ENCODE assay signal across 8 mouse cellular contexts in genomic region chr17:36042055-36042454, GRCm38 (mm10). TPM values are rescaled to one million over a fixed set of nuclear protein-coding genes. Genes with fewer than 3 reads are reported as not detected.
A peak's percentile ranks its signal among the peaks of the same experiment; 100 is the strongest.
DNase-seq lines count a peak whose midpoint lies in the region; ATAC-seq and TF ChIP-seq lines count a peak whose summit lies in the region.
"Not testable (repeated sequence)": the region's sequence is repeated elsewhere in the genome, so short reads cannot be mapped to it uniquely, and the experiment has no call there.
"Had no signal": no experiment of that assay in that cellular context is flagged by ENCODE, and none has a peak within 500 bp of the region (broad histone marks: within the 10 kb centered on the region; RNA-seq: fewer than 3 reads in every experiment).

No protein-coding gene starts in this region.

- H3K36me3 ChIP-seq in erythroblast, embryonic 14.5 days (ENCODE audit: control insufficient read depth); heart, embryonic 11.5 days (ENCODE audit: control insufficient read depth, insufficient read depth, low read length); intestine, embryonic 14.5 days (ENCODE audit: control insufficient read depth, insufficient read depth, low read length); limb, embryonic 14.5 days (ENCODE audit: control insufficient read depth, insufficient read depth, low read length); neural tube, embryonic 15.5 days: not testable (repeated sequence)

- peak overlapping the region; percentile 60 for H3K4me3 ChIP-seq in brown adipose tissue, adult 24 weeks (ENCODE audit: insufficient read depth, low read depth, low read length)
- peak overlapping the region; percentile 48 for H3K4me3 ChIP-seq in erythroblast, embryonic 14.5 days (replicated peaks)
- H3K4me3 ChIP-seq in heart, embryonic 11.5 days (ENCODE audit: low read depth, low read length) = peak overlapping the region; percentile 45
- peak overlapping the region; percentile 38 for H3K4me3 ChIP-seq in intestine, embryonic 14.5 days (ENCODE audit: low read depth, low read length)
- peak overlapping the region; percentile 36 for H3K4me3 ChIP-seq in limb, embryonic 14.5 days (replicated peaks; ENCODE audit: low read length)
- peak overlapping the region; percentile 40 for H3K4me3 ChIP-seq in neural tube, embryonic 15.5 days (replicated peaks)

- H3K9ac ChIP-seq in heart, embryonic 11.5 days (ENCODE audit: low read depth, low read length) = peak overlapping the region; percentile 28; the same call in 1 of the 2 replicates
- H3K9ac ChIP-seq in intestine, embryonic 14.5 days (ENCODE audit: low read length) = peak overlapping the region; percentile 29
- peak overlapping the region; percentile 47; the same call in 1 of the 2 replicates for H3K9ac ChIP-seq in limb, embryonic 14.5 days (ENCODE audit: low read depth, low read length, severe bottlenecking)
- peak overlapping the region; percentile 40 for H3K9ac ChIP-seq in neural tube, embryonic 15.5 days (replicated peaks)

- peak; percentile 52; the same call in 1 of the 2 replicates for ATAC-seq in heart, embryonic 11.5 days (replicated peaks; ENCODE audit: insufficient number of reproducible peaks, low FRiP score, low TSS enrichment)
- ATAC-seq in intestine, embryonic 14.5 days (replicated peaks; ENCODE audit: low FRiP score, low TSS enrichment, low read depth) = peak; percentile 82
- ATAC-seq in limb, embryonic 14.5 days (ENCODE audit: low FRiP score, low read depth) = peak; percentile 60
- peak; percentile 35 for ATAC-seq in megakaryocyte, adult 5-6 weeks (ENCODE audit: poor library complexity, severe bottlenecking)
- ATAC-seq in neural tube, embryonic 15.5 days (ENCODE audit: low FRiP score) = peak; percentile 70

- DNase-seq in intestine, embryonic 14.5 days (ENCODE audit: low spot score) = peak; percentile 59
- not testable (repeated sequence) for DNase-seq in limb, embryonic 14.5 days (ENCODE audit: low spot score)

- H3K4me2 ChIP-seq in heart, embryonic 11.5 days = peak overlapping the region; percentile 73
- H3K4me2 ChIP-seq in intestine, embryonic 14.5 days (ENCODE audit: low read length) = peak overlapping the region; percentile 61
- peak overlapping the region; percentile 63 for H3K4me2 ChIP-seq in limb, embryonic 14.5 days (replicated peaks; ENCODE audit: low read depth, low read length, severe bottlenecking)
- H3K4me2 ChIP-seq in neural tube, embryonic 15.5 days = peak overlapping the region; percentile 70

- not testable (repeated sequence) for H3K27ac ChIP-seq in brown adipose tissue, adult 24 weeks (replicated peaks; ENCODE audit: low read depth, low read length); heart, embryonic 11.5 days (ENCODE audit: low read depth, low read length); intestine, embryonic 14.5 days (ENCODE audit: low read depth); limb, embryonic 14.5 days (replicated peaks; ENCODE audit: low read depth, low read length); neural tube, embryonic 15.5 days (replicated peaks)

- not testable (repeated sequence) for H3K9me3 ChIP-seq in erythroblast, embryonic 14.5 days (ENCODE audit: control insufficient read depth, low read length); heart, embryonic 11.5 days (replicated peaks; ENCODE audit: control insufficient read depth, low read length); intestine, embryonic 14.5 days (ENCODE audit: control insufficient read depth, low read length); limb, embryonic 14.5 days (ENCODE audit: control insufficient read depth, low read length); neural tube, embryonic 15.5 days (replicated peaks)

- TF ChIP-seq POLR2A in limb, embryonic 14.5 days (IDR thresholded peaks at IDR 0.05; ENCODE audit: borderline replicate concordance, extremely low read depth, insufficient read depth, insufficient read length) = not testable (repeated sequence)

- WGBS in heart, embryonic 11.5 days (ENCODE audit: insufficient replicate concordance) = 1% methylated on average over 16 of the region's 19 CpGs
- under 1% methylated on average over 18 of the region's 19 CpGs for WGBS in intestine, embryonic 14.5 days
- 2% methylated on average over 16 of the region's 19 CpGs for WGBS in limb, embryonic 14.5 days
- WGBS in neural tube, embryonic 15.5 days = 0% methylated on average over 19 of the region's 19 CpGs

- not testable (repeated sequence) for H3K4me1 ChIP-seq in brown adipose tissue, adult 24 weeks (ENCODE audit: control insufficient read depth, insufficient read depth, insufficient read length, low read length); heart, embryonic 11.5 days (ENCODE audit: control insufficient read depth, insufficient read depth, low read length); intestine, embryonic 14.5 days (replicated peaks; ENCODE audit: control insufficient read depth, insufficient read depth, low read length); limb, embryonic 14.5 days (ENCODE audit: control insufficient read depth, insufficient read depth, low read length); neural tube, embryonic 15.5 days
- H3K4me1 ChIP-seq in erythroblast, embryonic 14.5 days (ENCODE audit: control insufficient read depth) = peaks cover 12% of the 10 kb centered on the region

- H3K27me3 ChIP-seq in erythroblast, embryonic 14.5 days (ENCODE audit: control insufficient read depth); heart, embryonic 11.5 days (ENCODE audit: control insufficient read depth, insufficient read depth, low read length); intestine, embryonic 14.5 days (replicated peaks; ENCODE audit: control insufficient read depth, insufficient read depth, low read length); limb, embryonic 14.5 days (ENCODE audit: control insufficient read depth, insufficient read depth, low read length); neural tube, embryonic 15.5 days (replicated peaks): not testable (repeated sequence)

RNA-seq across cellular contexts. Expression of gene H2-T22, which starts 0.5 kb away (rescaled TPM):
- 57.5 and 83.0 TPM in 2 replicates for polyA plus RNA-seq in brown adipose tissue, adult 24 weeks (2012; ENCODE audit: insufficient read depth, insufficient read length, missing spikeins)
- polyA plus RNA-seq in erythroblast, embryonic 14.5 days (2012) = 0.12 and 0.14 TPM in 2 replicates
- 6.7 and 7.3 TPM in 2 replicates for polyA plus RNA-seq in heart, embryonic 11.5 days (2014; fragmentation: Nextera tagmentation; extraction: Ambion mirVana)
- 15.0 and 17.8 TPM in 2 replicates for polyA plus RNA-seq in intestine, embryonic 14.5 days (2014; fragmentation: Nextera tagmentation; extraction: Ambion mirVana)
- 27.4 and 29.0 TPM in 2 replicates for polyA plus RNA-seq in limb, embryonic 14.5 days (2012; rRNA removed)
- polyA plus RNA-seq in limb, embryonic 14.5 days (2014; fragmentation: Nextera tagmentation; extraction: Ambion mirVana) = 23.4 and 26.6 TPM in 2 replicates
- total RNA-seq in megakaryocyte, adult 5-6 weeks (2015) = 43.2 and 44.4 TPM in 2 replicates
- total RNA-seq in megakaryocyte, adult 5-6 weeks (2017) = 51.9 and 56.1 TPM in 2 replicates
- polyA plus RNA-seq in neural tube, embryonic 15.5 days (2015; fragmentation: Nextera tagmentation; extraction: Ambion mirVana) = 7.3 and 12.5 TPM in 2 replicates

RNA-seq across cellular contexts. Expression of gene Gm6034, which starts 0.7 kb away (rescaled TPM):
- not detected in 2 replicates for polyA plus RNA-seq in brown adipose tissue, adult 24 weeks (2012; ENCODE audit: insufficient read depth, insufficient read length, missing spikeins)
- not detected in 2 replicates for polyA plus RNA-seq in erythroblast, embryonic 14.5 days (2012)
- polyA plus RNA-seq in heart, embryonic 11.5 days (2014; fragmentation: Nextera tagmentation; extraction: Ambion mirVana) = not detected in 2 replicates
- polyA plus RNA-seq in intestine, embryonic 14.5 days (2014; fragmentation: Nextera tagmentation; extraction: Ambion mirVana) = not detected in 2 replicates
- not detected in 2 replicates for polyA plus RNA-seq in limb, embryonic 14.5 days (2012; rRNA removed)
- not detected in 2 replicates for polyA plus RNA-seq in limb, embryonic 14.5 days (2014; fragmentation: Nextera tagmentation; extraction: Ambion mirVana)
- not detected in 2 replicates for total RNA-seq in megakaryocyte, adult 5-6 weeks (2015)
- not detected in 2 replicates for total RNA-seq in megakaryocyte, adult 5-6 weeks (2017)
- not detected in 2 replicates for polyA plus RNA-seq in neural tube, embryonic 15.5 days (2015; fragmentation: Nextera tagmentation; extraction: Ambion mirVana)
- total RNA-seq: left cerebral cortex, adult 8-10 months had no signal

RNA-seq across cellular contexts. Expression of gene H2-T23, which starts 9.4 kb away (rescaled TPM):
- 16.3 and 22.1 TPM in 2 replicates for polyA plus RNA-seq in brown adipose tissue, adult 24 weeks (2012; ENCODE audit: insufficient read depth, insufficient read length, missing spikeins)
- polyA plus RNA-seq in erythroblast, embryonic 14.5 days (2012) = 3.7 and 5.0 TPM in 2 replicates
- polyA plus RNA-seq in heart, embryonic 11.5 days (2014; fragmentation: Nextera tagmentation; extraction: Ambion mirVana) = 2.0 and 3.1 TPM in 2 replicates
- 4.9 and 5.7 TPM in 2 replicates for polyA plus RNA-seq in intestine, embryonic 14.5 days (2014; fragmentation: Nextera tagmentation; extraction: Ambion mirVana)
- 13.5 and 15.0 TPM in 2 replicates for polyA plus RNA-seq in limb, embryonic 14.5 days (2012; rRNA removed)
- polyA plus RNA-seq in limb, embryonic 14.5 days (2014; fragmentation: Nextera tagmentation; extraction: Ambion mirVana) = 10.0 and 10.8 TPM in 2 replicates
- total RNA-seq in megakaryocyte, adult 5-6 weeks (2015) = 211 and 216 TPM in 2 replicates
- total RNA-seq in megakaryocyte, adult 5-6 weeks (2017) = 185 and 224 TPM in 2 replicates
- polyA plus RNA-seq in neural tube, embryonic 15.5 days (2015; fragmentation: Nextera tagmentation; extraction: Ambion mirVana) = 5.3 and 13.9 TPM in 2 replicates

RNA-seq across cellular contexts. Expression of gene Gm11127, which starts 16.1 kb away (rescaled TPM):
- not detected in 2 replicates for polyA plus RNA-seq in brown adipose tissue, adult 24 weeks (2012; ENCODE audit: insufficient read depth, insufficient read length, missing spikeins)
- polyA plus RNA-seq in erythroblast, embryonic 14.5 days (2012) = 0.07 TPM in 1 of 2 replicates, not detected in the other
- polyA plus RNA-seq in heart, embryonic 11.5 days (2014; fragmentation: Nextera tagmentation; extraction: Ambion mirVana) = not detected in 2 replicates
- not detected in 2 replicates for polyA plus RNA-seq in intestine, embryonic 14.5 days (2014; fragmentation: Nextera tagmentation; extraction: Ambion mirVana)
- 0.12 and 0.21 TPM in 2 replicates for polyA plus RNA-seq in limb, embryonic 14.5 days (2012; rRNA removed)
- not detected in 2 replicates for polyA plus RNA-seq in limb, embryonic 14.5 days (2014; fragmentation: Nextera tagmentation; extraction: Ambion mirVana)
- total RNA-seq in megakaryocyte, adult 5-6 weeks (2015) = not detected in 2 replicates
- not detected in 2 replicates for total RNA-seq in megakaryocyte, adult 5-6 weeks (2017)
- 0.22 TPM in 1 of 2 replicates, not detected in the other for polyA plus RNA-seq in neural tube, embryonic 15.5 days (2015; fragmentation: Nextera tagmentation; extraction: Ambion mirVana)

RNA-seq across cellular contexts. Expression of gene H2-T24, which starts 21.7 kb away (rescaled TPM):
- polyA plus RNA-seq in brown adipose tissue, adult 24 weeks (2012; ENCODE audit: insufficient read depth, insufficient read length, missing spikeins) = 3.3 and 3.9 TPM in 2 replicates
- polyA plus RNA-seq in erythroblast, embryonic 14.5 days (2012) = 0.91 and 0.98 TPM in 2 replicates
- 2.9 and 3.1 TPM in 2 replicates for polyA plus RNA-seq in heart, embryonic 11.5 days (2014; fragmentation: Nextera tagmentation; extraction: Ambion mirVana)
- 2.0 and 3.4 TPM in 2 replicates for polyA plus RNA-seq in intestine, embryonic 14.5 days (2014; fragmentation: Nextera tagmentation; extraction: Ambion mirVana)
- 0.14 and 0.42 TPM in 2 replicates for polyA plus RNA-seq in limb, embryonic 14.5 days (2012; rRNA removed)
- 1.5 and 3.3 TPM in 2 replicates for polyA plus RNA-seq in limb, embryonic 14.5 days (2014; fragmentation: Nextera tagmentation; extraction: Ambion mirVana)
- 19.5 and 20.8 TPM in 2 replicates for total RNA-seq in megakaryocyte, adult 5-6 weeks (2015)
- 85.4 and 88.2 TPM in 2 replicates for total RNA-seq in megakaryocyte, adult 5-6 weeks (2017)
- polyA plus RNA-seq in neural tube, embryonic 15.5 days (2015; fragmentation: Nextera tagmentation; extraction: Ambion mirVana) = 8.6 and 10.0 TPM in 2 replicates
